Mouse (Mus musculus) intestine, embryonic 15.5 days (tissue): ENCODE measurements at regions not wholly inside any gene's neighbourhood (a gene's known extent, or its start where the extent isn't known, plus 50 kb on each side); places are given as distances from the start of the nearest gene placed in this dataset.

Experiments
- ATAC-seq: fragments of 200-750 bp; cut with Nextera tagmentation; 2 replicates; pipeline ENCODE4 v1.8.0; 2017; ENCODE audit warnings: moderate TSS enrichment, moderate library complexity
- H3K27ac ChIP-seq: fragments of 300-500 bp; sonication (generic); 2 replicates; pipeline ENCODE4 v1.5.1; 2015; ENCODE audit warnings: mild to moderate bottlenecking, inconsistent platforms
- H3K27me3 ChIP-seq: fragments of 300-500 bp; sonication (generic); replicated peaks from 2 replicates; pipeline ENCODE4 v1.6.1; 2015; ENCODE audit warnings: inconsistent platforms
- H3K36me3 ChIP-seq: fragments of 300-500 bp; sonication (generic); 2 replicates; pipeline ENCODE4 v1.6.1; 2015; ENCODE audit warnings: inconsistent platforms
- H3K4me1 ChIP-seq: fragments of 300-500 bp; sonication (generic); replicated peaks from 2 replicates; pipeline ENCODE4 v1.6.1; 2015; ENCODE audit warnings: inconsistent platforms
- H3K4me2 ChIP-seq: fragments of 300-500 bp; sonication (generic); replicated peaks from 2 replicates; pipeline ENCODE4 v1.6.1; 2015; ENCODE audit warnings: mild to moderate bottlenecking, inconsistent platforms
- H3K4me3 ChIP-seq: fragments of 300-500 bp; sonication (generic); replicated peaks from 2 replicates; pipeline ENCODE4 v1.5.1; 2015; ENCODE audit warnings: inconsistent platforms
- H3K9ac ChIP-seq: fragments of 300-500 bp; sonication (generic); 2 replicates; pipeline ENCODE4 v1.6.1; 2015; ENCODE audit warnings: inconsistent platforms
- H3K9me3 ChIP-seq: fragments of 300-500 bp; sonication (generic); 2 replicates; pipeline ENCODE4 v1.6.1; 2016; ENCODE audit warnings: inconsistent platforms
- WGBS: fragments of 180-500 bp; shearing (Covaris S2); methylation state at CpG from one replicate; pipeline ENCODE4 v1.1.7; 2015; 5-methylcytosine and 5-hydroxymethylcytosine counted together

- ATAC-seq = no peak
- H3K36me3 ChIP-seq = no peaks in the 10 kb centered on the region
- no peaks in the 10 kb centered on the region for H3K9me3 ChIP-seq
- H3K27ac ChIP-seq = no peak overlapping the region
- no peak overlapping the region for H3K4me2 ChIP-seq
- WGBS = 81% methylated on average over 6 of the region's 6 CpGs
- no peaks in the 10 kb centered on the region for H3K4me1 ChIP-seq
- H3K27me3 ChIP-seq = no peaks in the 10 kb centered on the region
- no peak overlapping the region for H3K9ac ChIP-seq
- no peak overlapping the region for H3K4me3 ChIP-seq
Measured at GRCm38 (mm10) chr1:88568447-88569053, 58.7 kb upstream of the Glrp1 start.

- no peak overlapping the region for H3K4me3 ChIP-seq
- no peak overlapping the region for H3K4me2 ChIP-seq
- 80% methylated on average over 1 of the region's 1 CpGs for WGBS
- H3K27ac ChIP-seq = no peak overlapping the region
- no peaks in the 10 kb centered on the region for H3K4me1 ChIP-seq
- no peak for ATAC-seq
- H3K9me3 ChIP-seq = no peaks in the 10 kb centered on the region
- no peaks in the 10 kb centered on the region for H3K36me3 ChIP-seq
- no peaks in the 10 kb centered on the region for H3K27me3 ChIP-seq
- H3K9ac ChIP-seq = no peak overlapping the region
Measured at GRCm38 (mm10) chr1:88567198-88567597, 57.3 kb upstream of the Glrp1 start.

- Histone ChIP-seq H3K27me3 (no peaks in the 10 kb centered on the region), H3K4me2 (no peak overlapping the region), H3K4me3 (no peak overlapping the region), H3K9me3 (no peaks in the 10 kb centered on the region), H3K36me3 (no peaks in the 10 kb centered on the region), H3K4me1 (no peaks in the 10 kb centered on the region), H3K9ac (no peak overlapping the region), H3K27ac (no peak overlapping the region)
- ATAC-seq = no peak
Measured at GRCm38 (mm10) chr1:88566426-88566825, 56.6 kb upstream of the Glrp1 start.

- Histone ChIP-seq H3K27me3 (no peaks in the 10 kb centered on the region), H3K4me2 (no peak overlapping the region), H3K4me1 (0 out of 2 replicates have a peak, but pooled peaks cover 7% of the 10 kb centered on the region), H3K4me3 (no peak overlapping the region), H3K27ac (no peak overlapping the region), H3K9ac (no peak overlapping the region), H3K36me3 (no peaks in the 10 kb centered on the region), H3K9me3 (no peaks in the 10 kb centered on the region)
- 55% methylated on average over 4 of the region's 4 CpGs for WGBS
- ATAC-seq = no peak
Measured at GRCm38 (mm10) chr1:88564825-88565224, 55.0 kb upstream of the Glrp1 start.

- peaks cover 12% of the 10 kb centered on the region; the same call in 1 of the 2 replicates for H3K4me1 ChIP-seq
- WGBS = 44% methylated on average over 3 of the region's 3 CpGs
- H3K9ac ChIP-seq = no peak overlapping the region
- H3K4me3 ChIP-seq = no peak overlapping the region
- ATAC-seq = peak; percentile 39; the same call in 1 of the 2 replicates
- no peaks in the 10 kb centered on the region for H3K36me3 ChIP-seq
- H3K27me3 ChIP-seq = no peaks in the 10 kb centered on the region
- no peaks in the 10 kb centered on the region for H3K9me3 ChIP-seq
- no peak overlapping the region for H3K27ac ChIP-seq
- no peak overlapping the region for H3K4me2 ChIP-seq
Measured at GRCm38 (mm10) chr1:88562361-88562760, 52.5 kb upstream of the Glrp1 start.

GRCm38 (mm10) chr1:88560771-88561170, 50.9 kb upstream of the Glrp1 start:
- no peak overlapping the region for H3K4me3 ChIP-seq
- no peak for ATAC-seq
- peaks cover 12% of the 10 kb centered on the region; the same call in 1 of the 2 replicates for H3K4me1 ChIP-seq
- H3K27me3 ChIP-seq = no peaks in the 10 kb centered on the region
- no peaks in the 10 kb centered on the region for H3K36me3 ChIP-seq
- no peak overlapping the region for H3K9ac ChIP-seq
- no peak overlapping the region for H3K4me2 ChIP-seq
- H3K9me3 ChIP-seq = no peaks in the 10 kb centered on the region
- WGBS = 47% methylated on average over 8 of the region's 8 CpGs
- no peak overlapping the region for H3K27ac ChIP-seq
